Mouse (Mus musculus) skeletal muscle tissue, postnatal 0 days (tissue): ENCODE data around the gene F13a1. TPM values are rescaled to one million over a fixed set of nuclear protein-coding genes. Genes with fewer than 3 reads are reported as not detected.

ENCODE experiments used
- polyA plus RNA-seq: library from polyadenylated mRNA; unstranded; fragments of >200 nt; fragmentation: Nextera tagmentation; extraction: Ambion mirVana; gene quantifications from 2 replicates; pipeline ENCODE4 v1.2.1, GENCODE M21; 2015

F13a1 gene
- polyA plus RNA-seq = 31.7 and 44.0 TPM in 2 replicates

DNA sequence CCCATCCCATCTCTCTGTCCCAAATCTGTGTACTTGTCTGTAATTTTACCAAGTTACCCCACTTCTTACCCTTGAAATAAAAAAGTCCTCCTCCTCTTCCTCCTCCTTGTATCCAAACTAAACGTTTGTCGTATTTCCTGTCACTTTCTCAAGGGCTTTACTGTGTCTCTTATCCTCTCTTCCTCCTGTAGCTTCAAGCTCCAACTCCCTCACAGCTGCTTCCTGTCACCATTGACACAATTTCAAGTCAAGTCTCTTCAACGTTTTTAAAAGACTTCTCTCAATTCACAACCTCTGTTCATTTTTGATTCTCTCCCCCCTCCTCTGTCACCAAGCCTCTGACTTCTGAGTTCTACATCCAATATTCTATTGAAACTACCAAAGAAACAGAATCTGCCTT lies at the start of gene F13a1:
Gene F13a1 (minus strand): TSS at position 119 of the 400 bp plus-strand sequence.

